Mouse (Mus musculus) embryonic fibroblast, embryonic 13.5 days (primary cell): ENCODE measurements at regions not wholly inside any gene's neighbourhood (a gene's known extent, or its start where the extent isn't known, plus 50 kb on each side); places are given as distances from the start of the nearest gene placed in this dataset.

Experiments
- CTCF ChIP-seq: IDR thresholded peaks from 2 replicates; pipeline ENCODE4 v1.5.1; 2011; ENCODE audit warnings: mild to moderate bottlenecking, control low read depth, low read length, moderate library complexity, borderline replicate concordance; ENCODE audit not compliant: insufficient read depth
- POLR2A ChIP-seq: IDR thresholded peaks from 2 replicates; pipeline ENCODE4 v1.6.1; 2011; ENCODE audit warnings: low read depth, mild to moderate bottlenecking, control low read depth, low read length, moderate library complexity

DNA sequence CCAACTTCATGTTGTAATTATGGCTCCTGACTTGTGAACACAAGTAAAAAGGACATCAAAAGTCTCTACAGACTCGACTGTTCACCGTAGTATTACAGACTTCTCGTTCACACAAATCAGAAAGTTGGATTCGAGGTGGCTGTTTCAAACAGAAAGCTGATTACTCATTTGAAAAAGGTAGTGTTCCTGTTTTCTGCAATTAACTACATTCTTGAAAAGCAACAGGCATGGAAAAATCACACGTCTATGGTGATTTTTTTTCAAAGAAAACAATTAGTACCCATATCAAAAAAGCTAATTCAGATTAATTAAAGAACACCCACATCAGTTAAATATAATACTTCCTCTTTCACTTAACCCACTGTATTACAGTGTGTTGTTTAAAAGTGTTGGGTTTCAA lies 71.5 kb downstream of the Prlhr start:
- TF ChIP-seq CTCF (no peak), POLR2A (no peak)
